1 mouse cellular context compared by ENCODE assay signal in the genomic region with DNA sequence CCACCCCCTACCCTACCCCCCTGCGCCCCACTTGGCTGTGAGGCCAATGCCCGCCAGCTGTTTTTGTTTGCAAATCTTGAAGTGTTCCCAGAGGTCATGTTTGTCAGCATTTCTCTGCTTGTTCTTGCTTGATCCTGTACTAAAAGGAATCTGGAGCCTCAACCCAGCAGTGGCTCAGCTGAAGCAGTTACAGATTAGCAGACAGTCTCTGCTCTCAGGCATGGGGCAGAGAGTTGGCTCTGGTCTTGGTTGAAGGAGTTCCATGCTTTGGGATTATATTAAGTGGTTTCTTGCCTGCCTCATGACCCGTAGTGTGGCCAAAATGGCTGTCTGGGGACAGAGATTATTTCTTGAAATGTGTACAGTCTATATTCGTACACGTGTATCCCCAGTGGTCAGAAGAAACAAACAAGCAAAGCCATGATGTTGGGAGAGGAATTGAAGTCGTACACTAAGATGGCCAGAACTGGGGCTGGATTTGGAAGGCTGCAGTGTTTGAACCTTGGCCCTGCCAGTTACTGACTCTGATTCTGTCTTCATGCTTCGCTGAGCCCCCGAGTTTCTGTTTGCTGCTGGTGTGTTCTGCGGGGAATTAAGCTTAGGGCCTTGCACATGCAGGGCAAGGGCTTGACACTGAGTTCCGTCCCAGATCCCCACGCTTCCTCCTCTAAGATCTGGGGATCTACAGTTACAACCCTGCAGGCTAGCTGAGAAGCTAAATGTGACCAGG.
TF ChIP-seq lines count a peak whose summit lies in the region.

No protein-coding gene starts in this region.

TF ChIP-seq in CH12.LX, 34 proteins besides CTCF, POLR2A, EP300 and RAD21:
- TF ChIP-seq MAX (IDR thresholded peaks at IDR 0.05; ENCODE audit: low read length) (peak; percentile 26; the same call in 1 of the 2 replicates), SMC3 (IDR thresholded peaks at IDR 0.05; ENCODE audit: low read depth, low read length) (0 out of 2 replicates have a peak, but pooled peaks have one; percentile 1), MEF2A (IDR thresholded peaks at IDR 0.05; ENCODE audit: borderline replicate concordance, low read depth, low read length) (peak; percentile 50; the same call in 1 of the 2 replicates), MAFK (IDR thresholded peaks at IDR 0.05; ENCODE audit: insufficient replicate concordance, low read length) (0 out of 2 replicates have a peak, but pooled peaks have one; percentile 17), MXI1 (IDR thresholded peaks at IDR 0.05; ENCODE audit: low read depth, low read length) (peak; percentile 68; the same call in 1 of the 2 replicates), MYC (IDR thresholded peaks at IDR 0.05; ENCODE audit: low read depth, low read length) (0 out of 2 replicates have a peak, but pooled peaks have one; percentile 53), HCFC1 (IDR thresholded peaks at IDR 0.05; ENCODE audit: low read depth, low read length) (peak; percentile 24; the same call in 1 of the 2 replicates), TCF12 (IDR thresholded peaks at IDR 0.05; ENCODE audit: low read depth, low read length) (no peak), IRF4 (IDR thresholded peaks at IDR 0.05; ENCODE audit: low read depth, low read length) (peak; percentile 44; the same call in 1 of the 2 replicates), JUN (IDR thresholded peaks at IDR 0.05; ENCODE audit: insufficient read depth, low read depth, low read length) (no peak), POLR2AphosphoS2 (IDR thresholded peaks at IDR 0.05; ENCODE audit: low read depth, low read length) (no peak), SIN3A (IDR thresholded peaks at IDR 0.05; ENCODE audit: low read length) (peak; percentile 46; the same call in 1 of the 2 replicates), BHLHE40 (IDR thresholded peaks at IDR 0.05; ENCODE audit: low read depth, low read length) (peak; percentile 71)
